Mouse (Mus musculus) kidney, postnatal 10 days (tissue): ENCODE data around the gene Zbtb24.

Experiments
- DNase-seq: peaks from one replicate; pipeline ENCODE4 v3.0.0; 2021; ENCODE audit warnings: mixed read lengths

Gene Zbtb24

DNA sequence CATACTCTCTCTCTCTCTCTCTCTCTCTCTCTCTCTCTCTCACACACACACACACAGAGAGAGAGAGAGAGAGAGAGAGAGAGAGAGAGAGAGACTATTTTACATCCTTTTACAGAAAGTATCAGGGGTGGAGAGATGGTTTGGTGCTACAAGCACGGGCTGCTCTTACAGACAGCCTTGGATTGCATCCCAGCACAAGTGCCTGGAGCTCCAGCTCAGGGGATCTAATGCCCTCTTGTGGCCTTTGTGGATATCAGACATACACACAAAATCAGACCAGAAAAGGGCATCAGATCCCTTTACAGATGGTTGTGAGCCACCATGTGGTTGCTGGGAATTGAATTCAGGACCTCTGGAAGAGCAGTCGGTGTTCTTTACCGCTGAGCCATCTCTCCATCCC, 55.3 kb downstream of the Zbtb24 start:
- DNase-seq, result peak; percentile 76

DNA sequence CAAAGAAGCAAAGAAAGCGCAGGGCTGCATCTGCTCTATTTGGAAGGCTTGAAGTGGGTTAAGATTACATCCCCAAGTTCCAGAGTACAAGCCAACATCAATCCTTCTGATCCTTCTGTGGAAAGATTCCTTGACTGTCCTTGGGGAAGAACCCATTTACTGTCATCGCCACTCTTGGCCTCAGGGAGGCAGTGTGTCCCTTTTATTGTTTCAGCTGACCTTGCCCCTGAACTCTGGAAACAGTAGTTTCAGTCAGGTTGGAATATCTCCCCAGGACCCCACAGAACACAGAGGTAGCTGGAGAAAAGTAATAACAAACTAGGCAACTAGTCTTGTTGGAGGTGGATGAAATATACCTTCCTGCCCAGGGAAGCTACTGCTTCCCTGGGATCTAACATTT, 59.0 kb downstream of the Zbtb24 start:
- peak; percentile 43 for DNase-seq

DNA sequence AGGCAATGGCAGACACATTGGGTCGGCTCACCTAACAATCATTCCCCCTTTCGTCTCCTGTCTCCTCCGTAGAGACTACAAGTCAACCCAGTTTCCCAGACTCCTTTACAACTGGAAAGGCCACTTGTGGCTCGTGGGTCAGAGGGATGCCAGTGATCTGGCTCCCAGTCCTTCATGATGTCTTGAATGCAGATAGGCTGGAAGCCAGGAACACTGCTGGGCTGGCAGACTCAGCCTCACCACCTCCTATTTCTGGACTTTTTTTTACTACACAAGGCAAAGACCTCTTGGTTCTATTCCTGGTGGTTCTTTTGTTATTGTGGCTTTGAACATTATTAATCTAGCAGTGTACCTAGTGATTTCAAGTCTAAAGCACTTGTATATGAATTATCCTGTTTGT, 64.1 kb downstream of the Zbtb24 start:
- DNase-seq, result no peak

DNA sequence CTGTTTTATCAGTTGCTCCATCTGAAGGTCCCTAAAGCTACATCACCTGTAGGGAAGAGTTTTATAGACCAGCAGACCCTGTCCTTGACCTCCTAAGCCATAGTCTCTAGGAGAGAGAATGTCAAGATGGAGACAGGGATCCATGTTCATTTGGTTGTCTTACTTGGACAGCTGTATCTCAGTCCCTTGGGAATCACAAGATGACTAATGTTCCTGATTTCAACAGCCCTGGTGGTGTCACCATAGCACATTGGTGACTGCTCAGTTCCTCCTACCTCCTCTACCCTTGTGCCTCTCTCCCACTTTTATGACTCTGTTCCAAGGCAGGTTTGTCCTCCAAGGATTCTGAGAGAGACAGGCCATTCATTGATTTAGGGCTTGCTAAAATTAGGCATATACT, 64.7 kb downstream of the Zbtb24 start:
- DNase-seq, result no peak
